Mouse (Mus musculus) stomach, postnatal 0 days (tissue): Measurements from ENCODE around the gene Ecel1.

Source experiments
- CTCF ChIP-seq: IDR thresholded peaks from 2 replicates; pipeline ENCODE4 v1.5.1; 2016; ENCODE audit warnings: antibody characterized with exemption, low read depth, mild to moderate bottlenecking, moderate library complexity
- EP300 ChIP-seq: optimal IDR thresholded peaks from 2 replicates; pipeline ENCODE3; 2016; ENCODE audit warnings: antibody characterized with exemption

GRCm38 (mm10) chr1:87197296-87197695, 41.0 kb upstream of the Ecel1 start:
- TF ChIP-seq CTCF: no peak
- no peak for TF ChIP-seq EP300
